Mouse (Mus musculus): ENCODE data around the gene Fbxl16.

Fbxl16 gene

DNA sequence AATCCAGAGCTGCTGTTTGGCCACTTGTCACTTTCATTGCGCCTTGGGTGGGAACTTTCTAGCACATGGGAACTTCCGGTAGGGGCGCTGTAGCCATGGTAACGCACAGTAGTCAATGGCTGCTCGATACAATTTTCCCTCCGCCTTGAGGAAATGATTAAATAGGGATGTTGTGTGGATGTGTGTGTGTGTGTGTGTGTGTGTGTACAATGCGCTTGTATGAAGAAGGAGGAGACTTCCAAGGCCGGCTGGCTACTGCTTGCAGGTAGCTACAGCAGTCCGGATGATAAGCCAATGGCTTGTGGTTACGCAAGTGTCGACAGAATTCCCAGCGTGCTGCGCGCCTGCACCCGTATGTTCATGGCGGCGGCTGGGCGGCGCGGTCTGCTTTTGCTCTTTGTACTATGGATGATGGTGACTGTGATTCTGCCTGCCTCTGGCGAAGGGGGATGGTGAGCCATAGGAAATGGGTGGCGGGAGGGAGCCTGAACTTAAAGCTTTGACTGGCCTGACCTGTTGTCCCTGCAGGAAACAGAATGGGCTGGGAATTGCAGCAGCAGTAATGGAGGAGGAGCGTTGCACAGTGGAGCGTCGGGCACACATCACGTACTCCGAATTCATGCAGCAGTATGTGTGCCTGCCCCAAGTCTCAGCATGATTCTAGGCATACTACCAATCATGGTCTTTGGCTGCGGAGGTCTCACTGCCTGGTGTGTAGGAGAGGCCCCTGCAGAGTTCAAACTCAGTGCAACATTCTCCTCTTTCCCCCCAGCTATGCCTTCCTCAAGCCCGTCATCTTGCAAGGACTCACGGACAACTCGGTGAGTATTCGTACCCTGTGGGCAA is 20.1 kb downstream of the Fbxl16 start, which contains the start of gene Jmjd8:
Jmjd8 (plus strand) TSS at position 156 of the 846 bp plus-strand sequence.
- peak; percentile 66 to 68 for DNase-seq (ENCODE audit: low spot score in 2 of 2)

DNA sequence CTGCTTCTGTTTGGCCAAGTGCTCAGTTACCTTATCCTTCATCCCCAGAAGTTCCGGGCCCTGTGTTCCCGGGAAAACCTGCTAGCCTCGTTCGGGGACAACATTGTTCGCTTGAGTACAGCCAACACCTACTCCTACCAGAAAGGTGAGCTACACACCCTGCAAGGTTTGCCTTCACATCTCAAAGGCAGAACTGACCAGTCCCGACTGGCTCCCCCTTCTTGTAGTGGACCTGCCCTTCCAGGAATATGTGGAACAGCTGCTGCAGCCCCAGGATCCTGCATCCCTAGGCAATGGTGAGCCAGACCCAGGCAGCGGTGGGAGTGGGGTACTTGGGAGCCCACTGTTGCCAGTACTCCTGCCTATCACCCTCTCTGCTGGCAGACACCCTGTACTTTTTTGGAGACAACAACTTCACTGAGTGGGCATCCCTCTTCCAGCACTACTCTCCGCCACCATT is 20.7 kb downstream of the Fbxl16 start:
- no peak for DNase-seq (ENCODE audit: low spot score in 2 of 2)

DNA sequence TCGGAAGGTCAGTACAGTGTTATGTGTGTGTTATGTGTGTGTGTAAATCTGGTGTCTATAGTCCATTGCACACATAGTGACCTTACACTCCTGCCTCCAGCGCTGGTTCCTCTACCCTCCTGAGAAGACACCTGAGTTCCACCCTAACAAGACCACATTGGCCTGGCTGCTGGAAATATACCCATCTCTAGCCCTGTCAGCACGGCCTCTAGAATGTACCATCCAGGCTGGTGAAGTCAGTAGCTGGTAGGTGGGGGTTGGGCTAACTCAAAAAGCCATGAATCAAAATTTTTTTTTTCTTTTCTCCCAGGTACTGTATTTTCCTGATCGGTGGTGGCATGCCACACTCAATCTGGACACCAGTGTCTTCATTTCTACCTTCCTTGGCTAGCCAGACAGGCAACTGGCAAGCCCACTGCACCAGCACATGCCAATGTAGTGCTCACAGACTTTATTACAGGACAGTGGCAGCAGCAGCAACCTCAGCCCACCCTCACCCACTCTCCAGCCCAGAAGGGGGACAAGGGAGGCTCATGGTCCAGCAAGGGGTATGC is 21.4 kb downstream of the Fbxl16 start:
- no peak for DNase-seq (ENCODE audit: low spot score in 2 of 2)

DNA sequence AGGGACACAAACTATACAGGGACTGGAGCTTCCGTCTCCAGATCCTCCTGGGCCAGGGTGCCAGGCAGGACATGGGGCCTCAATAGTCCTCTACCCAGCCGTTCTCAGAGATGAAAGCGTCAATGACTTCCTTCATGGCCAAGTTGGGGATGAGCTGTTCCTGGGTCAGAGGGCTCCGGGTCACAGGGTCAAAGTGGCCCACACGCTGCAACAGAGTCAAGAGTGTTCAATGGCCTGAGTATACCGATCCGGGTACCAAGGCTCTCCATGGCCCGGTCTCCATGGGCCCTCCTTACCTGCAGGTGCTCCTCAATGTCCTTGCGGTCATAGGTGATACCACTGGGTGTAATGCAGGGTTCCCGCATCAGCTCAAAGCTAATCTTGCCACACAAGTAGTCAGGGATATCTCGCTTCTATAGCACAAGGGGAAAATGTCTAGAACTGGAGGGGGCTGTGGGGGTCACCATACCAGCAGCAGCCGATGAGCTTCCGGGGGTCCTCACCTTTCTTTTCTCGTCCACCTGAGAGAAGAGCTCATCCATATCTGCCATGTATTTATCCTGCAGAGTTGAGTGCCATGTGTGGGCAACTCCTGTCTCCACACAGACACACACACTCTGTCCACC is 22.0 kb downstream of the Fbxl16 start:
- no peak for DNase-seq (ENCODE audit: low spot score in 2 of 2)

DNA sequence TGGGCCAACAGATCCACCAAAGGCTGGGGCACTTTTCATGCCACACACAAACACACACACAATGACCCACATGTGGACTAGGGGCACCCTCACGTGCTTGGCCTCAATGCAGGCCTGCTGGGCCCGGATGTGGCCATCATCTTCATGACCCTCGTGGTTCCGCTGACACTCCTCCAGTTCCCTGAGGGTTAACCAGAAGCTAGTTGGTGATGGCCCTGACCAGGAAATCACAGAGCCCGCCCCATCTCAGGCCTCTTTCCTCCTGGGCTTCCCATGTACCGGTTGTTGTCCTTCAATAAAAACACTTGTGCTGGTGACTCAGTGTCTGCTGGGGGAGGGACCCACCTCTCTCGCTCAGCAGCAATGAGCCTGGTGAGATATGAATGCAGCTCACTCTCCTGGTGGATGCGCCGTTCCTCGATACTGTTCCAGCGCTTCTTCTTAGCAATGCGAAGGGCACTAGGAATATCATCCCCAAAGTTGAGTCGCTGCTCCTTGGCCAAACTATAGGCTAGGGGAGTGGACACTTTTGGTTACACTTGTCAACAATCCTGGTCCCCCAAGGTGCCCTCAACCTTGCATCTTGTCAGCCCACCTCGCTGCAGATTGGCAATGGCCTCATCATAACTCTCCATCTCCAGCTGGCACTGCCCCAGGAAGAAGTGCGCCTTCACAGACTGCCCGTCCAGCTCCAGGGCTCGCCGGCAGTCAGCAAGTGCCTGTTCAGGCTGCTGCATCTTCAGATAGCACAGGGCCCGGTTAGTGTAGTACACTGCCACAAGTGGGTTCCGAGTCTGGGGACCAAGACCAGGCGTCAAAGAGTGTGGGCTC is 22.8 kb downstream of the Fbxl16 start:
- no peak for DNase-seq (ENCODE audit: low spot score in 2 of 2)

DNA sequence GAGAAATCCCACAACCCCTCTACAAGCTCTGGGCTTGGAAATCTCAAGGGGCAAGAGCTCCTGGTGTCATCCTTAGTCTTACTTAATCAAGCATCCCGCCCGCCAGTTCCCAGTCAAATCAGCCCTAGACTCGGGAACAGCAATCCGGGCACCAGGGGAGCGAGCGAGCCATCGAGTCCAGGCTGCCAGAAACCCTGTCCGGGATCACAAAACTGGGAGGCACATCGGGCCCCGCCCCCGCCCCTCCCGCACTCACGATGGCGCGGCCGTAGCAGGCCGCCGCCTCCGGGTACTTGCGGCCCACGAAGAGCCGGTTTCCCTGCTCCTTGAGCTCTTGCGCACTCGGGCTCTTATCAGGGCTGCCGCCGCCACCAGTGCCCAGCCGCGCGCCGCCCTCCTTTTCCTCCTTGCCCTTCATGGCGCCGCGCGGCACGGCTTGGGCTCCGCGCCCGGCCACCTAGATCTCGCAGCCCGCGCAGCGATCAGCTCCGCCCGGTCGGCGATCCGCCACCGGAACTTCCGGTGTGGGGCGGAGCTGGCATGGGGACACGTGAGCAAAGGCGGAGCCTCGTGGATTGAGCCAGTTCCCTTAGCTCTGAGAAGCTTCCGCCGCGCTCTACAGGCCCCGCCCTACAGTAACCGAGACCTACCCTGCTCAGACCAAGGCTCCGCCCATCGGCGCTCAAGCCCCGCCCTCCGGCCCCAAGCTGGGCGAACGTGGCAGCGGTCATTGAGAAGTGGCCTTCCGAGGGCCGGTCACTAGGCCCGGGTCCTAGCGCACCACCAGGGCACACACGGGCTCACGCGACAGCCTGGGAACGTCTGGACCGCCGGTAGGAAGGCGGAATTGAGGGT is 23.8 kb downstream of the Fbxl16 start:
- DNase-seq (ENCODE audit: low spot score in 2 of 2): peak; percentile 94 to 97

DNA sequence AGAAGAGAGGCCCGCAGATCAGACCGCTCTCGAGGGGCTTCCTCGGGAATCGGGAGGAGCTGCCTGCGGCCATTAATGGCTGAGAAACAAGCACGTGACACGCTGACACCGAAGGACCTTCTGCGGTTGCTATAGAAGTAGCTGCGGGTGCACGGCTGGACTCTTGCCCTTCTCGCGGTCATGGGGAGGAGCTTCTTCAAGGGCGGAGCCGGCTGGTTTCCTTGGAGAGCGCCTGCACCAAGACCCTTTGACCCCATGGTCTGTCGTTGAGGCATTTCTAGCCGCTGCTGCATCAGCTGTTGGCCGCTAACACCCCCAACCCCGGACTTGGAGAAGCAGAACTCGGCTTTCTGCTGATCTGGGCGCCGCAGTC is 24.4 kb downstream of the Fbxl16 start, which contains the start of gene Stub1:
Stub1 (minus strand) TSS at position 114 of the 373 bp plus-strand sequence.
- DNase-seq (ENCODE audit: low spot score in 2 of 2): peak in 1 of 2 experiments; percentile 44

DNA sequence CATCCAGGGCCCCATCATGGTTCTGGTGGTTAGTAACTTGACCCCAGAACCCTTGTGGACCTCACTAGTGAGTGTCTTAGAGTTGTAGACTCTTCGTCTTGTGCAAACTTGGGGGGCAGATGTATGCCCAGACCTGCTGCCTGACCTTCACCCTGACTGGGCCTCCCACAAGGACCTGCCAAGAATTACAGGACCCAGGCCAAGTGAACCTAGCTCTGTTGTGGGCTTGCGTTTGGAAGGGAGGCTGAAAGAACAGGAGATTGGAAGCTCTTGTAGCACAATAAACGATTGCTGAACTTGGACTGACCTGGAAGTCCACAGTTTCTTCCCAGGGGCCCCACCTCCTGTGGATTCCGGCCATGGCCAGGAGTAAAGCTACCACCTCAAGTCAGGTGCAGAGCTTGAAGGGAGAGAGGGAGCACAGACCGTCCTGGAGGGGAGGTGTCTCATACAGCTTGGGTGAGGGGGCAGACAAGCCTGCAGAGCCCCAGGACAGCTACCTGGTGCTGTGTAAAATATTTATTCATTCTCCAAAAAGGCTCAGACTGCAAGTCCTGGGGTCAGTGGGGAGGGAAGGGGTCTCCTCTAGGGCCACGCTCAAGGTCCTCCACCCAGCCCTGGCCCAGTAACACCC is 25.2 kb downstream of the Fbxl16 start:
- DNase-seq (ENCODE audit: low spot score in 2 of 2): no peak

DNA sequence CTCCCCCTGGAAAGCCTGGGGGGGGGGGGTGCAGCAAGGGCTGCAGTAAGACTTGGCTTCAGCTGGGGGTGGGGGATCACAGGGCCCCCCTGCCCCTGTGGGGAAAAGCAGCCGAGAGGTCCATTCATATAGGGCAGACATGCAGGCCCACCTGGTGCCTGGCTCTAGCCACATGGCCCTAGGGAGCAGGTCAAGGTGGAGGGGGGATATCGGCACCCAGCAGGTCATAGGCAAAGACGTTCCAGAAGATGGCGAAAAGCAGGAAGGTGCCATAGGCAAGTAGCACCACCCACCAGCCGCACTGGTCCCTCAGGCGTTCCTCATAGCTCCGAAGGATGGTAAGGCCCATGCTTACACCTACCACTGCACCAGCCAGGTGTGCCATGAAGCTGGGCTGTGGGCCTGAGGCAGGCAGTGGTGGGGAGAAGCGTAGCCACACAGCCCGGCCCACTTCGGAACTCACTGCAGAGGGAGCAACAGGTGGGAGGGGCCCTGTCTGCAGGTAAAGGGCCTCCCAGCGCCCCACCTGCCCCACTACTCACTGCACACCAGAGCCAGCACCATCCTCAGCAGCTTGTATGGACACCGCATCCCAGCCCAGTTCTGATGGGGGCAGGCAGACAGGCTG is 25.8 kb downstream of the Fbxl16 start:
- no peak for DNase-seq (ENCODE audit: low spot score in 2 of 2)

DNA sequence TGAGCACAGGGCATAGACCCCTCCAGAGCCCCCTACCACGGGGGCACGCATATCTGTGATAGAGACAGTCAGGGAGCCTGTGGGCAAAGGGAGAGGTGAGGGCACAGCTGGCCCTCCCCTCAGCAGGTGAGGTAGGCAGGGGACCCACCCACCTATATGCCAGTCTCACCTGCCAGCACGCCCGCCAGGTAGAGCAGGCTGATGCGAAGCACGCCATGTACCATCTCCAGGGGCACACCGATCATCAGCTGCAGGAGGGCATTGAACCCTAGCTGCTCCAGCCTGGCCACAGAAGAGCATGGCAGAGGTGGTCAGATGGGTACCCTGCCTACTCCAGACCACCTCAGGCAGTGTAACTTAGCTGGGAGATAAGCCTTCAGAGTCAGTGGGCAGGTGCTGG is 26.4 kb downstream of the Fbxl16 start:
- no peak for DNase-seq (ENCODE audit: low spot score in 2 of 2)

DNA sequence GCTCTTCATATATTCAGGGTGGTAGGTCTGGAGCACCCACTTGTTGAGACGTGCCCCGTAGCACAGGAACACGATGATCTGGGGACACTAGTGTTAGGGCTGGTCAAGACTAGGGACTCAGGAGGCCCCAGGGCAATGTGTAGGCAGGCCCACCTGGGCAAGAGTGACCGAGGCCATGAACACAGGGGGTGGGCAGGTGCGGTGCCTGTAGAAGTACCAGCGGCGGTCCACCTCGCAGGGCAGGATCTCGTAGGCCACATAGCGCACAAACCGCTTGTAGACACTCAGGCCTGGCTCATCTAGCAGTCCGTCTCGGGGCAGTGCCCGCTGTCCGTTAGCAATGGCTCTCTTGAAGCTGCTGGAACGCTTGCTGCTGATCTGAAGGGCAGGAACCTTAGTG is 26.9 kb downstream of the Fbxl16 start:
- no peak for DNase-seq (ENCODE audit: low spot score in 2 of 2)

DNA sequence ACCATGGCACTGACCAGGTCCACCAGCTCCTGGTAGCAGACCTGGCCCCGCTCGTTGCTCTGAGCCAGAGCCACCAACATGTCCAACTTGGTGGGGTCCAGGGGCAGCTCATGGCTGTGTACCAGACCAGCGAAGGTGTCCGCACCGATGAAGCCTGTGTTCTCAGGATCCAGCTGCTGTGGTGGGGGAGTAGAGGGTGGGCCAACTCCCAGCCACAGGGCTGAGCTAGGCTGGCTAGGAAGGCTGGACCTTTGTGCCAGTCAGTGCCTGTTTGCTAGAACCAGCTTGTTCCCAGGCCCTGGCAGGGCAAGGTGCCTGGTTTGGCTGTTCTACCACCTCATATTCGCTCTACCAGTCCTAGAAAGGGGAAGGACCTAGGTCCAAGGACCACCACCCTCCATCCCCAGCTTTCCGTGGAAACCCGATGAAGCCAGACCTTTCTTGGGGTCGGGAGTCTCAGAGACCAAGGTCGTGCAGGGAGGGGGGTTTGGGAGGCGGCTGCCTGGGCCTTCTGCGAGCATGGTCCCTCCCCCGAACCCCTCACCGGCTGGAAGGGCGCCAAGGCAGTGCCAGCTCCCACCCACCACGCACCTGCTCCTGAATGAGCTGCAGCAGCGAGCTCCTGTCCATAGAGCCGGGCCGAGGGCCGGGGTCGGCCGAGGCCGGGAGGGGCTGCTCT is 27.7 kb downstream of the Fbxl16 start:
- no peak for DNase-seq (ENCODE audit: low spot score in 2 of 2)

DNA sequence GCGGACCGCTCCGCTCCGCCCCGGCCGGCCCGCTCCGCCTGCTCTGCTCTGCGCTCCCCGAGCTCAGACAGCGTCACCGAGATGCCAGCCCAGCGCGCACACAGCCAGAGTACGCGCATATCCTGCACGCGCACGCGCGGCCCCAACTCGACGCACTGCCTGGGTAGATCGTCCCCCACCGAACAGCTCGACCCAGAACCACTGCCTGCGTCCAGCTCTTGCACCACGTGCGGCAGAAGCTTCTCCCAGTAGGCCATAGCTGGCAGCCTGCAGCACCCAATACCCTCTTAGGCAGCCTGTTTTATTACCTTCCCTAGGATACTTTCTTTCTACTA is 28.2 kb downstream of the Fbxl16 start, which contains the start of gene Rhbdl1:
Rhbdl1 (minus strand) TSS at position 220 of the 335 bp plus-strand sequence.
- DNase-seq (ENCODE audit: low spot score in 2 of 2): peak in 1 of 2 experiments; percentile 51

DNA sequence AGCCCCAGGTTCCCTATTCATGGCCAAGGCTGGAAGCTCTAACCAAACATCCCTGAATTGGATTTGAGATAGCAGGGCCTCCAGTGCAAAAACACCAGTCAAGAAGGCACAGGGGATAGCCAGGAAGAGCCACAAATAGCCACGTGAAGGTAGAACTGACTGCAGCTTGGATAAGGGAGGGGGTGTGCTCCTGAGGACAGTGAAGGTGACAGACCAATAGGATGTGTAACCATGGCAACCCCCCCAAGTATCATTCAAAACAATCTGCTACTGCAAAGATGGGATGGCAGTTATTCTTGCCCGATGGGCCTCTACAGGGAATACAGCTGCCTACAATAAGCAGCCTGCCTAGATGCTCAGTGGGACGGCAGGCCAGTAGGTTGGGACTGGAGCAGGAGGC is 28.6 kb downstream of the Fbxl16 start:
- DNase-seq (ENCODE audit: low spot score in 2 of 2): no peak

DNA sequence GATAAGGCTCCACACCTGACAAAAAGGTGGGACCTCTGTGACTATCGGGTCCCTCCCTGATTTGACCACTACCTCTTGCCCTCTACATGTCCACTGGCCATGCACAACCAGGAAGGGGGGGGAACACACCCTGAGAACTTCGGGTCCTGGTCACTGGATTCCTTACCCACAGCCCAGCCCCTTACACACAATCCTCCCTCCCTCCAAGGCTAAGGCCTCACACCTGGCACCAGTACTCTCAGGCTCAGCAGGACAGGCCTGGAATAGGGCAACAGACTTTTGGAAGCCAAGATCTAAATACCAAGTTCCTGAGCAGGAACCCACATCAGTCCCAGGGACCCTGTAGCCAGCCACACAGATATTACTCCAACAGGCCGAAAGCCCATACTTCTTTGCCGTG is 30.0 kb downstream of the Fbxl16 start:
- no peak for DNase-seq (ENCODE audit: low spot score in 2 of 2)

DNA sequence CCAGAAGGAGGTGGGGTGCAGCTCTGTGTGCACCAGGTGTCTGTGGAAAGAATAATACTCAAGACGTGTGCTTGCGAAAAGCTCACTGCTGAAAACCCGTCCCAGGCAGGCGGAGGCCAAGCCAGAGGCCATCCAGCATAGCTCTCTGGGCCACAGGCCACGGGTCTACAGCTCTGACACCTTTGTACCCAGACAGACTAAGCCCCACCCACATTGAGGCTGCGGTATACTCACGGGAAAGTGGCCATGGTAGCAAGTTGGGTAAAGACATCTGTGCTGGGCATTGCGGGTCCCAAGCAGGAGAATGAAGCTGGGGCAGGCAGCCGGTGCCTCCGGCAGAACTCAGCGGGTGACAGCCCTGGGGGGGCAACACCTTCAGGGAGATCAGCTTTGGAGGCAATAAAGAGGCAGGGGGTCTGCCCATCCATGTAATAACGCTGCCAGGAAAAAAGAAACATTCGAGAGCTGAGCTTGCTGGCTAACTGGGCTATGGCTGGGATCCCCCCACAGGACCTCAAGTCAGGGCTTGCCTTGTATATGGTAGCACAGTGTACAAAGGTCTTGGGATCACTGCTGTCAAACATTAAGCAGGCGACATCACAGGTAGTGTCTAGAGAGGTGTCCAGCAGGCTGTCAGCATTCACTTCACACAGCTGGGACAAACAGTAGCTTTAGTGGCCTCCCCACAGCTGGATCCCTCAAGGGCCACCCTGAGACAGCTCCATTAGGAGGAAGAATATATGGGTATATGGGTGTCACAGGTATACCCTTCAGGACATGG is 30.8 kb downstream of the Fbxl16 start:
- DNase-seq (ENCODE audit: low spot score in 2 of 2): no peak

DNA sequence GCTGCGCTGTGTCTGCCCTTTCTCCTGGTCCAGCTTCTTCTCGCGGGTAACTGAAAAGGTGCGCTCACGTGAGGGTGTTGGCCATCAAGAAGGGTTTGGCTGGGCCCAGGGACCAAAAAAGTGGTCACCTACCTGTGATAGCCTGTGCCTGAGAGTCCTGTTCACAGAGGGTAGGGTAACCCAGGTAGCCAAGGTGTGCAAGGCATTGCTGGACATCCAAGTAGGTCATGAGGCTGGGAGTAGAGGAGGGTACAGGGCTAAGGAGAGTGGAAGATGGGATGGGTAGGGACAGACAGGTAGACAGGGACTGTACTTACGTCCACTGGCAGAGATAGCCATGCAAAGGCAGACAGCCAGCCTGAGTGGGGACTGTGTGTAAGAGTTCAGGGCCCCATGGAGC is 31.6 kb downstream of the Fbxl16 start:
- DNase-seq (ENCODE audit: low spot score in 2 of 2): no peak

DNA sequence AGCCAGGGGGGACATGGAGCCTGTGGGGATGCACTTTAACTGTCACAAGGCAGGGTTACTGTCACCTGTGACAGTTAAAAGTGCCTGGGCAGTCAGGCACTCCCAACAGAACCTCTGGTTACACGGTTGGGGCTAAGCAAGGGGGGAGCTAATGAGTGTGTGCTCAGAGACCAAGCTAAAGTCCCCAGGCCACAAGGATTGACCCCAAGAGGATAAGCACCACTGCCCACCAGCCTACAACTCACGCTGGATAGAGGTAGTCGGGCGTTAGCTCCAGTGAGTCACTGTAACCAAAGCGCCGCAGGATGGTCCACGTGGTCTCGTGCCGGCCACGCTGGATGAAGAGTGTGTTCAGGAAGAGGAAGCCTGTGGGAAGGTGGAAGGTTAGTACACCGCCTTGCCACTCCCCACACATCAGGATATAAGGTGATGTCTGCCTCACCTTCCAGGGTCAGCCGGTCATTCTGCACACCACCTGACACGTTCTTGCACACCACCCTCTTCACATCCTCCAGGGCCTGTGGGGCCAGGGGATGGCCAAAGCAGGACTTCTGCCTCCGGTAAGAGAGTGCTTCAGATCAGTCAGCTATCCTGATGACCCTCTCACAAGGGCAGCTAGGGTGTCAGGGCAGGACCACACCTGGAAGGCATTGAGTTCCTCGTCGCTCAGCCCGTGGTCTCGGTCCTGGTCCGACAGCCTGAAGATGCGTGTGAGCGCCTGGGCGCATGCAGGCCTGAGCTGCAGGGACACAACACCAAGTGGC is 32.4 kb downstream of the Fbxl16 start, which contains the start of gene Gm20683:
Gm20683 (minus strand) TSS at position 647 of the 764 bp plus-strand sequence.
- no peak for DNase-seq (ENCODE audit: low spot score in 2 of 2)
